Mouse (Mus musculus) cerebellum, postnatal 10 days (tissue): ENCODE results near the gene Col23a1.

ENCODE experiments used
- DNase-seq, 2 experiments: peaks; one replicate each; pipeline ENCODE4 v3.0.0; 2021; ENCODE audit warnings: mixed read lengths in 2 of 2

Col23a1 gene

GRCm38 (mm10) chr11:51443818-51444217 is 154.1 kb downstream of the Col23a1 start:
- DNase-seq = no peak

GRCm38 (mm10) chr11:51444649-51445048 is 154.9 kb downstream of the Col23a1 start:
- no peak for DNase-seq

GRCm38 (mm10) chr11:51446711-51447425 is 157.1 kb downstream of the Col23a1 start:
- DNase-seq = peak; percentile 68 to 71

GRCm38 (mm10) chr11:51448256-51448655 is 158.5 kb downstream of the Col23a1 start:
- DNase-seq = no peak

GRCm38 (mm10) chr11:51448680-51449079 is 159.0 kb downstream of the Col23a1 start:
- peak in 1 of 2 experiments; percentile 19 for DNase-seq

GRCm38 (mm10) chr11:51449881-51450280 is 160.2 kb downstream of the Col23a1 start:
- DNase-seq = peak; percentile 33 to 36

GRCm38 (mm10) chr11:51451281-51451680 is 161.6 kb downstream of the Col23a1 start:
- peak; percentile 75 to 88 for DNase-seq

GRCm38 (mm10) chr11:51451925-51452324 is 162.2 kb downstream of the Col23a1 start:
- DNase-seq = peak; percentile 52 to 69

GRCm38 (mm10) chr11:51453742-51454141 is 164.0 kb downstream of the Col23a1 start:
- DNase-seq = peak in 1 of 2 experiments; percentile 18

- no peak for DNase-seq
Observed at GRCm38 (mm10) chr11:51455501-51455900, 165.8 kb downstream of the Col23a1 start.

GRCm38 (mm10) chr11:51457624-51458023 is 167.9 kb downstream of the Col23a1 start:
- no peak for DNase-seq

- peak; percentile 58 to 66 for DNase-seq
Observed at GRCm38 (mm10) chr11:51458649-51459048, 168.9 kb downstream of the Col23a1 start.

- peak; percentile 67 to 70 for DNase-seq
Observed at GRCm38 (mm10) chr11:51459569-51460043, 169.9 kb downstream of the Col23a1 start.

- DNase-seq = no peak
Observed at GRCm38 (mm10) chr11:51468737-51469136, 179.0 kb downstream of the Col23a1 start.

GRCm38 (mm10) chr11:51469341-51469831 is 179.7 kb downstream of the Col23a1 start:
- DNase-seq = no peak

- DNase-seq = peak in 1 of 2 experiments; percentile 21
Observed at GRCm38 (mm10) chr11:51470383-51471144, 180.8 kb downstream of the Col23a1 start.

- DNase-seq = no peak
Observed at GRCm38 (mm10) chr11:51473686-51474085, 184.0 kb downstream of the Col23a1 start.

GRCm38 (mm10) chr11:51476543-51476942 is 186.8 kb downstream of the Col23a1 start:
- no peak for DNase-seq

- peak; percentile 46 to 60 for DNase-seq
Observed at GRCm38 (mm10) chr11:51477571-51477970, 187.9 kb downstream of the Col23a1 start.

GRCm38 (mm10) chr11:51482251-51482650 is 192.5 kb downstream of the Col23a1 start:
- DNase-seq = no peak

- DNase-seq = no peak
Observed at GRCm38 (mm10) chr11:51485051-51485521, 195.4 kb downstream of the Col23a1 start.

- no peak for DNase-seq
Observed at GRCm38 (mm10) chr11:51485775-51486464, 196.2 kb downstream of the Col23a1 start.

GRCm38 (mm10) chr11:51488813-51489212 is 199.1 kb downstream of the Col23a1 start:
- DNase-seq = no peak
